Mouse (Mus musculus) CD8-positive naive resting alpha-beta T cell, adult 2 months (primary cell): Measurements from ENCODE around the gene Tctex1d4.

Experiments
- DNase-seq, 2 experiments: peaks; one replicate each; pipeline ENCODE4 v3.0.0; 2022; ENCODE audit warnings: low read depth in 2 of 2, low spot score in 2 of 2

Gene Tctex1d4

DNA sequence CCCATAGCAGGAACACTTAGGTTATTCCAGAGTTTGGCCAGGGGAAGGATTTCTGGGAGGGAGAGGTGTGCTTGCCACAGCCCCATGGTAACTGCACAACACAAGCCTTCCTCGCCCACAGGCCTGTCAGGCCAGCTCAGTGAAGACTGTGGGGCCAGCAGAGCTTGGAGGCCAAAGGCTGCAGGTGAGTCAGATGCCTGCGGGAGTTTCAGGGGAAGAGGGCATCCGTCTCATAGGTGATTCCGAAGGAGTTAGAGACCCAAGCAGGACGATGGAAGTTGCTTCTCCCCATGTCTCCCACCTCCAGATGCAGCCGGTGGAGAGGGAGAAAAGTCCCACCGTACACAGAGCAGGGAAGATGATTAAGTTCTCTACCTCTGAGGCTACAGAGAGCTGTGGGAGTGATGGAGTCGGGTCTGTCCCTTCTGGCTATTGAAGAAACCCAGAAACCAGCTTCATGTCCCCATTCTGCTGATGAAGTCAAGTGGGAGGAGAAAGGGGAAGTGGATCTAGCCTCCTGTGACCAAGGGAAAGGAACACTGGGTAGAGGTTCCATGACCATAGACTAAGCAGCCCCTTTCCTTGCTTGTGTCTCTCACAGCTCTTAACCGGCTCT, at the start of gene Tctex1d4:
Gene Tctex1d4 (plus strand): TSS at position 120 of the 616 bp plus-strand sequence.
- no peak for DNase-seq

DNA sequence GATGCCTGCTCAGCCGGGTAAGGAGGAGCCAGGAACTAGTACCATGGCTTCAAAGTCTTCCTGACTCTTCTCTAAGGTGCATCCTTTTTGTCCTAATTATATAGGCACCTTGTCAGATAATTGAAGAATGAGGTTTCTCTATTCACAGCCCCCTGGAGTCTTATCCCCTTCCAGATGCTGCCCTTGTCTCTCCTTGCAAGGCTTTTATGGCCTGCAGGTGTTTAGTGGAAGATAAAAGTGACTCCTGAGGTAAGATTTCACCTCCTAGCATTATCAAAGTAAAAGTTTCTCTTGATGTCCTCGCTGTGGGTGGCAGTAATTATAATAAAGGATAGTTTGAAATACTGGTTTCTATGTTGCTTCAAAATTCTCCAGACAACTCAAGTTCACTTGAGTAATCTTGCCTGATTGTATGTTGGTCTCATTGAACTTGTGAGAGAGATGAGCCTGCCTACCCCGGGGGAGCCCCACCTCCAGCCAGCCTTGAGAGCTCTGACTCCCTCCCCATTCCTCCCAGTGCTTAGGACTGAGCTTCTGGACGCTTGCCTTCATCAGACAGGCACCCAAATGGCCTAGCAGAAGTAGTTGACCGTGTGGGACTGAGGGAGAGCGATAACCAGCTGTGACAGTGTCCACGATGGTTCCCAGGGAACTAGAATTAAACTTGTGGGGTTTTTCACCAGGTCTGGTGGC, 38.5 kb upstream of the Tctex1d4 start:
- no peak for DNase-seq

DNA sequence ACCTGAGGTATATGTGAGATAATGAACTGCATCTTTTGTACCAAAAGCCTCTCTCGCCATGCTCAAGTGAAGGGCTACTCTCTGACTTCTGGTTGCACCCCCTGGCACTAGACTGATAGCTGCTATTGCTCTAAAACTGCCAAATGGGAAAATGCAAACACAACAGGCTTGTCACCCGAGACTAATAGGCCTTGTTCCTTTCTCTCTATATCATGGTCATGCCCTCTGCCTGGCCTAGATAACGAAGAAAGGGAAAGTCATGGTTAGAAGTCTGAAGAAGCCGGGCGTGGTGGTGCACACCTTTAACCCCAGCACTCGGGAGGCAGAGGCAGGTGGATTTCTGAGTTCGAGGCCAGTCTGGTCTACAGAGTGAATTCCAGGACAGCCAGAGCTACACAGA, 36.0 kb upstream of the Tctex1d4 start:
- DNase-seq, result no peak

DNA sequence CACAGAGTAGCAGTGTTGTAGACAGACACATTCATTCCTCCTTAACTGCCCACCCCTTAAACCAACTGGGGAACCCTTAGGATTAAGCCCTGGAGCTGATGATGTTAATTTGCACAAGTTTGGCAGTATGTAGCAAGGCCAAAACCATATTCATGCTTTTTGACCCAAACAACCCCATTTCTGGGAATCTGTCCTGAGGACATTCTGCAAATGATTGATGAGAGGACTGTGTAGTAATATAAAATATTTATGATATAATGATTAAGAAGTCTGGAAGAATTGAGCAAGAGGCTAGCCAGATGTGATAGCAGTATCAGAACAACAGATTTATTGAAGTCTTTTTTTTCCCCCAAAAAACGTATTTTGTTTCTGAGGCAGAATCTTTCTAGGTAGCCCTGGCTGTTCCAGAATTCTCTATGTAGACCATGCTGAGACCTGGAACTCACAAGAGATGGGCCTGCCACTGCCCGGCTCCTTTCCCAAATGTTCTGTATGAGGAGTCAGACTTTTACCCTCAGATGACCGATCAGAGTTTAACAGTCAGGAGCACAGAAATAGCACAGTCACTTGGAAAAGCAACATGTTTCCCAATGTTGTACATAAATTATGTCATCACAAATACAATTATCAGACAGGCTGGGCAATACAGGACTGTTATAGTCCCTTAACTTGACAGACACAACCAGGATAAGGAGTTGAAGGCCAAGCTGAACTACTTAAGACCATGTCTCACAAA, 31.8 kb upstream of the Tctex1d4 start:
- DNase-seq, result no peak

DNA sequence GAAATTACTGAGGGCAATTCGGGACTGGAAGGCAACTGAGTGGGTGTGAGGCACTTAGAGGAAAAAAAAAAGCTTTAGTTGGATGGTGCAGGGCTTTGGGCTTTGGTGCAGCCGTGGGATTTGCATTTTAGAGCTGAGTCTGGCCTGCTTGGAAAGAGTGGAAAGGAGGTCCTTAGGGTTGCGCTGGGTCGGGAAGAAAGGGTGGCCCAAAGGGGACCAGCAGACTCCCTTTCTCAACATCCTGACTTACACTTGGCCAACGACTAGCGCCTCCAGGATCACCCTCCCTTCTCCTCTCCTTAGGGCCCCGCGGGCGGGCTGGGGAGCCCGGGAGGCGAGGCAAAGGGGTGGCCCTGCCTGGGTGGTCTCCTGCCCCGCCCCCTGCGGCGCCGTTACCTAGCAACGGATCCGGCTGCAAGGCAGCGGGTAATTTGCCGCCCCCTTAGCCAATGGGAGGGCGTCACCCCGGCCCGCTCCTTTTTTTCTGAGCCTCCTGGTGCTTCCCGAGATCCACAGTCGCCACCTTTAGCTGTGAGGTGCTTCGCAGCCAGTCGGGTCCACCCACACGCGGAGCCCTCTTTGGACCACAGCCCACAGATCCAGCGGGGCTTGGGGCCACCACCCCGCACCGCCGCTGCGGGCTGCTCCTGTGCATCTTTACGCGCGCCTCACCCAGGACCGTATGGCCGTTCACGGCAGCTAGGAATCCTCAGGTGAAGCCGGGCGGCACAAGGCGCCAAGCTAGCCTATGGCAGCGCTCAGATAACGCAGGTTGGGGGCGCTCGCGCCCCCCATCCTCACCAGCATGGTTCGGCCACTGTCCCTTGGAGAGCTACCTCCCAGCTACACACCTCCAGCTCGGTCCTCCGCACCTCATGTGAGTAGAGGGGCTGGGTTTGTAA, 30.8 kb upstream of the Tctex1d4 start, which contains the start of gene Ptch2:
Gene Ptch2 (plus strand): TSS at position 525 of the 902 bp plus-strand sequence.
- DNase-seq, result no peak

DNA sequence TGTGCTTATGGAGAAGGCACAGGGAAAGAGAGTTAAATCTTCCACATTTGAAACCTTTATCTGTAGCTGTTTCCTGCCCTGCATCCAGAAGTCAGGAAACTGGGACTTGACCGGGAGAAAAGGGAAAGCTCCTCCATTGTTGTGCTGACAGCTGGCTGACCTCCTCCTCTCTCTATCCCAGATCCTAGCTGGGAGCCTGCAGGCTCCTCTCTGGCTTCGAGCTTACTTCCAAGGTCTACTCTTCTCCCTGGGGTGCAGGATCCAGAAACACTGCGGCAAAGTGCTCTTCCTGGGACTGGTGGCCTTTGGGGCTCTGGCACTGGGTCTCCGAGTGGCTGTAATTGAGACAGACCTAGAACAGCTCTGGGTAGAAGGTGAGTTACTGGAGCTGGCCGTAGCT, 29.9 kb upstream of the Tctex1d4 start:
- no peak for DNase-seq

DNA sequence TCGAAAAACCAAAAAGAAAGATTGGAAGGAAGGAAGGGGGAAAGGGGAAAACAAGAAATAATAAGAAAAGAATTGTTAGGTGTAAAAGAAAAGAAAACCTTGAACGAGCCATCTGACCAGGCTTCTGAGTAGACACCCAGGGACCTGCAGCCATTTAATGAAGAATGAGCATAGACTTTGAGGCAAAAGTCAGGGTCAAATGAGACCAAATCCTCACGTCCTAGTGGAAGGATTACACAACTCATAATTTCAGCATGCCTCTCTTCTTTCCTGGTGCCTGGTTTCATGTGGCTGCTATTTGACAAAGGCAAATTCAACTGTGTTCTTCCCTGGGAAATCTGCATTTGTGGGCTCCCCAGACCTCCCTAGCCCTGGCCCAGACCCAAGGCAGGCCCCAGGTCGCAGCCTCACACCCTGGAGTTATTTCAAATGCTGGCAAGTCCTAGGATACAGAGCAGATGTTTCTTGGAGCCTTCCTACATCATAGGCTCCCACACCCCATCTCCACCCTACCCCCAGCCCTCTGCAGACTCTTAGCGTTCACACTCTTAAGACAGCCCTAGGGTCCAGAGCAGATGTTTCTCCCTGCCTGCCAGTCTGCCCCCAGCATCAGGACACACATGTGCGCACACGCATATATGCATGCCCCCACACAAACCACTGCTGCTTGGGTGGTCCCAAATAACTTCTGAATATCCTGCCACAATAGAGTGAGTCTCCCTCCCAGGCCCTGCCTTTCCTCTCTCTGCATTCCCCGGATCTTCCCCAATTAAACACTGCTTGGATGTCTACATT, 28.4 kb upstream of the Tctex1d4 start:
- no peak for DNase-seq

DNA sequence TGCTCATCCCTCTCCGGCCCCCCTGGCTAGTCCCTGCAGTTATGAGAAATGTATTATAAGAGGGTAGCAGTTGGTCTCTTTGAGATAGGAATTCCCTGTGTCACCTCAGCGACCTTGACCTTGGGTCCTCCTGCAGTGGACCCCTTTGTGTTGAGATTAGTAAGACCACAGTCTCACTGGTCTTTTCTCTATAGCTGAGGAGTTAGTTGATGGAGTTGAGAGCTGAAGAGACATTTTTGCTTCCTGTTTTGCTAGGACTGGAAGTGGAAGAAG, 27.9 kb upstream of the Tctex1d4 start:
- no peak for DNase-seq

DNA sequence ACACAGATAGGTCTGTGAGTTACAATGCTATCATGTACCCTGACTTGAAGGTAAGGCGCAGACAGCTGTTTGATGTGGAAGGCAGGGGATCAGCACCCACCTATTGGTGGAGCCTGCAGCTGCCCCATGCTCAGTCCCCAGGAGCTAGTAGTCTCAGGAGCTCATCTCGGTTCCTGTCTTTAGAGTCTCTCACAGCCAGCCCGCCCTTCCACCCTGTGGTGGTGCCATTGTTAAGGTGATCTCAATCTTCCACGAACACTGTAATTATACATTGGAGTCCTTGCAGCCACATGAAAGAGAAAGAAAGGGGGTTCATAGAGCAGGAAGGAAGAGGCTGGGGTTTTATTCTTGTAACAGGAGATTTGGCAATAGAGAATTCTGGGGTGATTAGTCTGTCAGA, 26.6 kb upstream of the Tctex1d4 start:
- no peak for DNase-seq

DNA sequence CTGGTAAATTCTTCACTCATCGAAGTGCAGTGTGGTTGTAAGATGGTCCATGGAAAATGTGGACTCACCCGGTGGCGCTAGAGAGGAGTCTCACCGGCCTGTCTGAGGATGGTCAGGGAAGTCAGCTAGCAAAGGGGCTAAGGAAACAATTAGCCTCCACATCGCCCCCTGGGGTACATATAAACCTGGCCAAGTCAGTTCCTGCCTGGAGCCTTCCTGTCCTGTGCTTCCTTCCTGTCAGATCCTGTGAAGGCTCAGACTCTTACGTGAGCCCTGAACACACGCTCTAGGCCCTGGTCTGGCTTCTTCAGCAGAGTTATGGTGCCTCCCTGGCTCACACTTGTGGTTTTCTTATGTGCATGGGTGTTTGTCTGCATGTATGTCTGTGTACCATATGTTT, 25.4 kb upstream of the Tctex1d4 start:
- DNase-seq, result no peak

DNA sequence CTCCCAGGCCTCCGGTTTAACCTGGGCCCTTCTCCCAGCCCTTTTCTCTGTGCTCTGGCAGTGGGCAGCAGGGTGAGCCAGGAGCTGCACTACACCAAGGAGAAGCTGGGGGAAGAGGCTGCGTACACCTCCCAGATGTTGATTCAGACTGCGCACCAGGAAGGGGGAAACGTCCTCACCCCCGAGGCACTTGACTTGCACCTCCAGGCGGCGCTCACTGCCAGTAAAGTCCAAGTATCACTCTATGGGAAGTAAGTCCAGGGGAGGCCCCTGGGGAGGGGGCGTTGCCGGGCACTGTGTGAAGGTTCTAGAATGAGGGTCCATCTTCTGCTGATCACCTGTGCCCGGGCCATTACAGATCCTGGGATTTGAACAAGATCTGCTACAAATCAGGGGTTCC, 21.9 kb upstream of the Tctex1d4 start:
- DNase-seq, result no peak

DNA sequence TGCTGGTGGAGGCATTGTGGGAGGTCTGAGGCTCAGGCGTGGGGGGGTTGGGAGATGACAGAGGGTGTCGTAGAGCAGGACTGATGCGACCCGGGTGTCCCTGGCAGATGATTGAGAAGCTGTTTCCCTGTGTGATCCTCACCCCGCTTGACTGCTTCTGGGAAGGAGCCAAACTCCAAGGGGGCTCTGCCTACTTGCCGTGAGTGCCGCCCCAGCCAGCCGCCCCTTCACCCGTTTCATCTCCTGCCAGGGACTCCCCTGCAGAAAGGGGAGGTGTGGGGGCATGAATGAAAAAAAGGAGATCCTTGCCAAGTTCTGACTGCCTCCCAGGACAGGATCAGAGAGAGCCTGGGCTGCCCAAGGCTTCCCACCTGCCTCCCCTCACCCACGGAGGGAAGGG, 21.5 kb upstream of the Tctex1d4 start:
- no peak for DNase-seq

DNA sequence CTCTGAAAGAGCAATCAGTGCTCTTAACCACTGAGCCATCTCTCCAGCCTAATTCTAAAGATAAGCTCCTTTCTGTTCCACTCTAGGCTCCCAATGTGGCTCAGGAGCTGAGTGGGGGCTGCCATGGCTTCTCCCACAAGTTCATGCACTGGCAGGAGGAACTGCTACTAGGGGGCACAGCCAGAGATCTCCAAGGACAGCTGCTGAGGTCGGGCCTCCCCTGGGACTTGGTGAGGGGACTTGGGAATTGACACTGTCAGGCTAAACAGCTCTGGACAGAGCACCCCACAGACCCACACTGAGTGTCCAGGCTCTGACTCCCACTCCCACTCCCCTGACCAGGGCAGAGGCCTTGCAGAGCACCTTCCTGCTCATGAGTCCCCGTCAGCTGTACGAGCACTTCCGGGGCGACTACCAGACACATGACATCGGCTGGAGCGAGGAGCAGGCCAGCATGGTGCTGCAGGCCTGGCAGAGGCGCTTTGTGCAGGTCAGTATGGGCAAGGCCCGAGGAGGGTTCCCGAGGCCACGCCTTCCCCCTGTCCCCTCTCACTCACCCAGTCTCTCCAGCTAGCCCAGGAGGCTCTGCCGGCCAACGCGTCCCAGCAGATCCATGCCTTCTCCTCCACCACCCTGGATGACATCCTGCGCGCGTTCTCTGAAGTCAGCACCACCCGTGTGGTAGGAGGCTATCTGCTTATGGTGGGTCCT, 18.6 kb upstream of the Tctex1d4 start:
- no peak for DNase-seq

DNA sequence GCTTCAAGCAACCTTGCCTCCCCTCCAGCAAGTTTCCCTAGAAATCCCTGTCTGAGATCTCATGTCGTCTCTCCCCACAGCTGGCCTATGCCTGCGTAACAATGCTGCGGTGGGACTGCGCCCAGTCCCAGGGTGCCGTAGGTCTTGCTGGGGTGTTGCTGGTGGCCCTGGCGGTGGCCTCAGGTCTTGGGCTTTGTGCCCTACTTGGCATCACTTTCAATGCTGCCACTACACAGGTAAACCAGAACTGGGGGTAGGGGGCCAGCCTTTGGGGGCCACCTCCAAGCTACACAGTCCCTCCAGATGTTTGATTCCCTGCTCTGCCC, 18.1 kb upstream of the Tctex1d4 start:
- DNase-seq, result no peak

DNA sequence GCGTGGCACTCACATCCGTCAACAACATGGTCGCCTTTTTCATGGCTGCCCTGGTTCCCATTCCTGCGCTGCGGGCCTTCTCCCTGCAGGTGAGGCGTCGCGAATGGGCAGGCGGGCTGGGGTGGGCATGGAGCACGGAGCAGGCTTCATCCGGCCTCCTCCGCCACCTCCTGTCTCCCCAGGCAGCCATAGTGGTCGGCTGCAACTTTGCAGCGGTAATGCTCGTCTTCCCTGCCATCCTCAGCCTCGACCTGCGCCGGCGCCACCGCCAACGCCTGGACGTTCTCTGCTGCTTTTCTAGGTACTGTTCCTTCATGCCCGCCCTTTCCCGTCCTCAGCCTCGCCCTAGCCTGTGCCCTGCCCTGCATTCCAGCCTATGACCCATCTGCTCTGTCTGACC, 17.3 kb upstream of the Tctex1d4 start:
- DNase-seq, result no peak

DNA sequence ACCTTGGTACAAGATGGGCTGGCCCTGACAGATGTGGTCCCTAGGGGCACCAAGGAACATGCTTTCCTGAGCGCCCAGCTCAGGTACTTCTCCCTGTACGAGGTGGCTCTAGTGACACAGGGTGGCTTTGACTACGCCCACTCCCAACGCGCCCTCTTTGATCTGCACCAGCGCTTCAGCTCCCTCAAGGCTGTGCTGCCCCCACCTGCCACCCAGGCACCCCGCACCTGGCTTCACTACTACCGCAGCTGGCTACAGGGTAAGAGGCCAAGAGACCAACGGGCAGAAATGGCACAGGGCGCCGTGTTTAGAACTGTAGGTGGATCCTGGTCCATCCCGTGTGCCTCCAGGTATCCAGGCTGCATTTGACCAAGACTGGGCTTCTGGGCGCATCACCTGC, 16.3 kb upstream of the Tctex1d4 start:
- no peak for DNase-seq

DNA sequence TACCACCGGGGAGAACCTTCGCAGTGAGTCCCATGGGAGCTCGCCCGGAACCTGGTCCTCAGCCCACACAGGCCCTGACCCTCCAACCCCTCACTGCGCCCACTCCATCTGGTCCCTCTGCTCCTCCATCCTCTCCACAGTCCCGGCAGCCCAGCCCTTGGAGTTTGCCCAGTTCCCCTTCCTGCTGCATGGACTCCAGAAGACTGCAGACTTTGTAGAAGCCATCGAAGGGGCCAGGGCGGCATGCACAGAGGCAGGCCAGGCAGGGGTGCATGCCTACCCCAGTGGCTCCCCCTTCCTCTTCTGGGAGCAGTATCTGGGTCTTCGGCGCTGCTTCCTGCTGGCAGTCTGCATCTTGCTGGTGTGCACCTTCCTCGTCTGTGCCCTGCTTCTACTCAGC, 15.6 kb upstream of the Tctex1d4 start:
- no peak for DNase-seq

DNA sequence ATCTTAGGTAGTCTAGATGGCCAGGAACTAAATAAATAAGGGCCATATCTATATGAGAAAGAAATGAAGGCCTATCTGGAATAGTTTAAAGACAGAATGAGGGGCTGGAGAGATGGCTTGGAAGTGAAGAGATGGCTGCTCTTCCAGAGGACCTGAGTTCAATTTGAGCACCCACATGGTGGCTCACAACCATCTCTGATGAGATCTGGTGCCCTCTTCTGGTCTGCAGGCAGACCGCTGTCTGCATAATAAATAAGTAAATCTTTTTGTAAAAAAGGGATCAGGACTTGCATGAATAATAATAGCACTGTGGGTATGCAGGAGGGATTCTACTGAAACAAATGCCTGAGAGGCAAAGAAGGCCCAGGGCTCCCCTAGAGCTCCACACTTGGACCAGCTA, 13.4 kb upstream of the Tctex1d4 start:
- no peak for DNase-seq

DNA sequence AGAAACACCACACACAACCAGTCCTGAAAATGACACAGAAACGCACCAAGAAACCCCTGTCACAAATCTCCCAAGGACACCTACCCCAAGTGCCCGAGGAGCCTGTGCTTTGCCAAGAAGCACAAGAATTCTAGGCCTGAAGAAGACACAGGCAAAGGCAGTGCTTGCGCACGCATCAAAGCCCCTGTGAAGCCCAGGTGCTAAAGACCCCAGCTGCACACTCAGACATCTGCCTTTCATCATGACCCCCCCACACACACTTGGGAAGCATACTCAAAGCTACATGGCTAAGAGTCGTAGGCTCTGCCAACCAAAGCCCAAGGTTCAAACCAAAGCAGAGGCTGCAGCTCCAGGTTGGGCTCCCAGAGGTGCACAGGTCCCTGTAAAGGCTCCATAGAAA, 11.0 kb upstream of the Tctex1d4 start:
- DNase-seq, result no peak

DNA sequence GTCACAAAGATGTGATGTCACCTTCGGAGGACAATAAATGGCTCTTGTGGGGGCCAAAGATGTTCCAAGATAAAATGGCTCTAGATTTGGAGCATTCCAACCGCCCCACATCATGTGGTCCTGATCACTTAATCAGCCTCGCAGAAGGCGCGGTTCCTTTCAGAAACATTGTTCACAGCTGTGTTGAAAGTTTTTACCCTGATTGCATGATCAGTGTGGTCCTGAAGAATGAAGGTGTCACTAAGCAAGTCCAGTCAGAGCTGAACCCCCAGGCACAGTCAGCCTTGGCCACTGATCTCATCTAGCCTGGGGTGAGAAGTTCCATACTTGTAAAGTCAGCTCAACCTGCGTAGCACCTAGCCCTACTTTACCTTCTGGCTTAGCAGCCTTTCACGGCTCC, 8.7 kb upstream of the Tctex1d4 start:
- no peak for DNase-seq
